Mouse (Mus musculus) limb, embryonic 15.5 days (tissue): ENCODE measurements around the gene Grik3. TPM values are rescaled to one million over a fixed set of nuclear protein-coding genes. Genes with fewer than 3 reads are reported as not detected.

ENCODE experiments used
- ATAC-seq: fragments of 200-750 bp; cut with Nextera tagmentation; 2 replicates; pipeline ENCODE4 v1.8.0; 2017; ENCODE audit warnings: low read depth, moderate TSS enrichment; ENCODE audit not compliant: insufficient number of reproducible peaks, low FRiP score, low TSS enrichment
- H3K27ac ChIP-seq: fragments of 300-500 bp; sonication (generic); 2 replicates; pipeline ENCODE4 v1.5.1; 2015; ENCODE audit warnings: moderate library complexity, mild to moderate bottlenecking, inconsistent platforms
- H3K27me3 ChIP-seq: fragments of 300-500 bp; sonication (generic); 2 replicates; pipeline ENCODE4 v1.6.1; 2015; ENCODE audit warnings: inconsistent platforms
- H3K36me3 ChIP-seq: fragments of 300-500 bp; sonication (generic); 2 replicates; pipeline ENCODE4 v1.6.1; 2015; ENCODE audit warnings: inconsistent platforms
- H3K4me1 ChIP-seq: fragments of 300-500 bp; sonication (generic); 2 replicates; pipeline ENCODE4 v1.6.1; 2015; ENCODE audit warnings: inconsistent platforms
- H3K4me2 ChIP-seq: fragments of 300-500 bp; sonication (generic); 2 replicates; pipeline ENCODE4 v1.6.1; 2015; ENCODE audit warnings: mild to moderate bottlenecking, inconsistent platforms
- H3K4me3 ChIP-seq: fragments of 300-500 bp; sonication (generic); 2 replicates; pipeline ENCODE4 v1.5.1; 2015; ENCODE audit warnings: mild to moderate bottlenecking, inconsistent platforms
- H3K9ac ChIP-seq: fragments of 300-500 bp; sonication (generic); 2 replicates; pipeline ENCODE4 v1.6.1; 2015; ENCODE audit warnings: inconsistent platforms
- H3K9me3 ChIP-seq: fragments of 300-500 bp; sonication (generic); 2 replicates; pipeline ENCODE4 v1.6.1; 2016; ENCODE audit warnings: inconsistent platforms
- WGBS: fragments of 180-500 bp; shearing (Covaris S2); methylation state at CpG from one replicate; pipeline ENCODE4 v1.1.7; 2015; 5-methylcytosine and 5-hydroxymethylcytosine counted together
- microRNA-seq: library from miRNA; unstranded; fragments of <30 nt; microRNA quantifications from one replicate; pipeline ENCODE4, GENCODE M21; 2016
- polyA plus RNA-seq: library from polyadenylated mRNA; unstranded; fragments of >200 nt; fragmentation: Nextera tagmentation; extraction: Ambion mirVana; gene quantifications from 2 replicates; pipeline ENCODE4 v1.2.1, GENCODE M21; 2015

The Grik3 gene
- polyA plus RNA-seq, 1 experiment from 2014 or later, result 0.38 TPM

- Histone ChIP-seq H3K9me3 (no peaks in the 10 kb centered on the region), H3K27ac (no peak overlapping the region), H3K4me3 (no peak overlapping the region), H3K4me1 (no peaks in the 10 kb centered on the region), H3K36me3 (no peaks in the 10 kb centered on the region), H3K9ac (no peak overlapping the region), H3K4me2 (no peak overlapping the region), H3K27me3 (no peaks in the 10 kb centered on the region)
- 69% methylated on average over 5 of the region's 5 CpGs for WGBS
- ATAC-seq, result no peak
Observed at GRCm38 (mm10) chr4:125756393-125756792, 265.9 kb downstream of the Grik3 start.

- no peaks in the 10 kb centered on the region for H3K36me3 ChIP-seq
- no peaks in the 10 kb centered on the region for H3K4me1 ChIP-seq
- no peak overlapping the region for H3K27ac ChIP-seq
- WGBS, result 85% methylated on average over 4 of the region's 4 CpGs
- no peaks in the 10 kb centered on the region for H3K27me3 ChIP-seq
- H3K9ac ChIP-seq, result no peak overlapping the region
- no peak for ATAC-seq
- no peak overlapping the region for H3K4me2 ChIP-seq
- no peak overlapping the region for H3K4me3 ChIP-seq
- H3K9me3 ChIP-seq, result no peaks in the 10 kb centered on the region
Observed at GRCm38 (mm10) chr4:125760326-125760725, 269.8 kb downstream of the Grik3 start.

DNA sequence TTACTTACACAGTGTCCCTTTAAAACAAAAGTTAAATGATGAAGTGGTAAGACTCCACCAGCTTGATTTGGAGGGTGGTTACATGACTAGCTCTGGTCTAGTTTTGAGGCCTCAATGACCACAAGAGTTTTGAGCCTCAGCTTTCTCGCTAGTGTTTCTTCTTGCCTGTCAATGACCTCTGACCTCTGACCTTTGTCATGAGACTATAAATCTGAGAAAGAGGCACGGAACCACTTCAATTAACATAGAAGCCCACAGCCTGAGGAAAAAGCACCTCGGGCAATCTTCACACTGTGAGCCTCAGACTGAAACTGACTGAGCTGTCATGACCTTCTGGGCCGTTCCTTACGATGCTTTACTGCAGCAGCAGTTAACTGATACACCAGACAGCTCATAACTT lies 272.6 kb downstream of the Grik3 start:
- Histone ChIP-seq H3K9me3 (no peaks in the 10 kb centered on the region), H3K4me1 (no peaks in the 10 kb centered on the region), H3K27me3 (no peaks in the 10 kb centered on the region), H3K4me3 (no peak overlapping the region), H3K9ac (no peak overlapping the region), H3K36me3 (no peaks in the 10 kb centered on the region), H3K27ac (no peak overlapping the region), H3K4me2 (no peak overlapping the region)
- no peak for ATAC-seq
- WGBS, result 12% methylated on average over 5 of the region's 5 CpGs

Small RNA genes lying within 50 kb of the gene (microRNA-seq; reads per million reads assigned to microRNA genes)
- gene Mir692-2, result not detected
